Mouse (Mus musculus): ENCODE results near the gene Trim40. TPM values are rescaled to one million over a fixed set of nuclear protein-coding genes. Genes with fewer than 3 reads are reported as not detected.
A peak's percentile ranks its signal among the peaks of the same experiment; 100 is the strongest.

The Trim40 gene
- polyA plus RNA-seq, 1 experiment from 2014 or later = not detected

- no peak overlapping the region for H3K4me2 ChIP-seq
- 78% methylated on average over 5 of the region's 5 CpGs for WGBS
Measured at GRCm38 (mm10) chr17:36839001-36839400, 50.9 kb downstream of the Trim40 start.

GRCm38 (mm10) chr17:36836874-36837647, 52.9 kb downstream of the Trim40 start, which contains the start of gene Trim26:
Gene Trim26, plus strand, starts transcription at chr17:36837134.
- H3K4me2 ChIP-seq = peak within 1 kb of the TSS; percentile 62
- under 1% methylated on average over 52 of the region's 58 CpGs for WGBS
- H3K4me1 ChIP-seq (replicated peaks) = peaks cover 16% of the 10 kb centered on the region
- H3K9me3 ChIP-seq = no peaks in the 10 kb centered on the region
- 0 out of 2 replicates have a peak, but pooled peaks cover 4% of the 10 kb centered on the region for H3K27me3 ChIP-seq
- H3K36me3 ChIP-seq = 0 out of 2 replicates have a peak, but pooled peaks cover 3% of the 10 kb centered on the region
- peak; percentile 99 for ATAC-seq (ENCODE audit: insufficient number of reproducible peaks, insufficient read depth, low FRiP score, low TSS enrichment, low read depth)
- H3K9ac ChIP-seq (replicated peaks) = peak within 1 kb of the TSS; percentile 87
- peak within 1 kb of the TSS; percentile 97 for H3K27ac ChIP-seq
- H3K4me3 ChIP-seq (replicated peaks) = peak within 1 kb of the TSS; percentile 67

More at GRCm38 (mm10) chr17:36839001-36839400, 50.9 kb downstream of the Trim40 start:
- H3K9ac ChIP-seq (replicated peaks) = no peak overlapping the region
- H3K27ac ChIP-seq = no peak overlapping the region
- H3K9me3 ChIP-seq = no peaks in the 10 kb centered on the region
- ATAC-seq (ENCODE audit: insufficient number of reproducible peaks, insufficient read depth, low FRiP score, low TSS enrichment, low read depth) = no peak
- H3K4me1 ChIP-seq (replicated peaks) = peaks cover 20% of the 10 kb centered on the region
- H3K36me3 ChIP-seq = 0 out of 2 replicates have a peak, but pooled peaks cover 4% of the 10 kb centered on the region
- no peaks in the 10 kb centered on the region for H3K27me3 ChIP-seq
- no peak overlapping the region for H3K4me3 ChIP-seq (replicated peaks)

GRCm38 (mm10) chr17:36836427-36836812, 53.5 kb downstream of the Trim40 start:
- H3K4me2 ChIP-seq = peak overlapping the region; percentile 62
- H3K36me3 ChIP-seq = 0 out of 2 replicates have a peak, but pooled peaks cover 3% of the 10 kb centered on the region
- H3K9me3 ChIP-seq = no peaks in the 10 kb centered on the region
- peaks cover 16% of the 10 kb centered on the region for H3K4me1 ChIP-seq (replicated peaks)
- WGBS = 19% methylated on average over 3 of the region's 3 CpGs
- H3K9ac ChIP-seq (replicated peaks) = peak overlapping the region; percentile 87
- H3K4me3 ChIP-seq (replicated peaks) = peak overlapping the region; percentile 67
- 0 out of 2 replicates have a peak, but pooled peaks cover 4% of the 10 kb centered on the region for H3K27me3 ChIP-seq
- ATAC-seq (ENCODE audit: insufficient number of reproducible peaks, insufficient read depth, low FRiP score, low TSS enrichment, low read depth) = peak; percentile 23; the same call in 1 of the 2 replicates
- peak overlapping the region; percentile 97 for H3K27ac ChIP-seq

DNA sequence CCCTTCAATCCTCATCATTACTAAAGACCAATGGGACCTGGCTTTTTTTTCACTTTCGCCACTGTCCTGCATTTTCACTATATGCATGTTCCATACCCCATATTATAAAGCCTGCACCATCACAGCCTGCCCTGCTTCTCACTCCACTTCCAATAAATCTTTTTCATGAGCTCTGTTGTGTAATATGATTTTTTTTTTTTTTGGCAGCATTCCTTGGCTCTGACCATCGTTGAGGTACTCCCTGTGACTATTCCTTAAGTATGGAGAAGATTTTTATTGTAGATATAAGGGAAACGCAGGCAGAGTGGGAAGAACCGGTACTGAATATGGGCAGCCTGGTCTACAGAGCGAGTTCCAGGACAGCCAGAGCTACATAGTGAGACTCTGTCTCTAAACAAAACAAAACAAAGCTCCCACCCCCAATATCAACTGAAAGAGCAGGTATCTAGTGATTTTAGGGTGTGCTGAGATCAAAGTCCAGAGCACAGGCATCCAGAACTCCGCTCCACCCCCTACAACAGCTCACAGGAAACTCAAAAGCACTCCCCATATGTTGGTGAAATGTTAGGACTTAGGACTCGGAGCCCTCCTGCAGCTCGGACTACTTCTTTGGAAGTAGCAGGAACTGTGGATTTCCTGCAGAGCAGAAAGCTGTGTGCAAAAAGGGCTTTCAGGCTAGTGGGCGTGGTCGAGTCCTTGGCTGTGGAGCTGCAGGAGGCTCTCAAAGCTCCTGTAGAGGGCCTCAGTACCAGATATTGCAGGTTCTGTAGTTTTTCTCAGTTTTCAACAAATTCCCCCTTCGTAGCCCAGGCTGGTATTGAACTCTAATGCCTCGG, 54.1 kb downstream of the Trim40 start:
- no peak for ATAC-seq (ENCODE audit: insufficient number of reproducible peaks, insufficient read depth, low FRiP score, low TSS enrichment, low read depth)
- 31% methylated on average over 12 of the region's 12 CpGs for WGBS
- Histone ChIP-seq H3K27ac (peak overlapping the region; percentile 97), H3K4me2 (peak overlapping the region; percentile 62), H3K4me3 (replicated peaks) (peak overlapping the region; percentile 67; the same call in 1 of the 2 replicates), H3K36me3 (0 out of 2 replicates have a peak, but pooled peaks cover 3% of the 10 kb centered on the region), H3K4me1 (replicated peaks) (peaks cover 16% of the 10 kb centered on the region), H3K27me3 (0 out of 2 replicates have a peak, but pooled peaks cover 4% of the 10 kb centered on the region), H3K9me3 (no peaks in the 10 kb centered on the region), H3K9ac (replicated peaks) (no peak overlapping the region)

GRCm38 (mm10) chr17:36832694-36833093, 57.2 kb downstream of the Trim40 start:
- peaks cover 8% of the 10 kb centered on the region for H3K4me1 ChIP-seq (replicated peaks)
- ATAC-seq (ENCODE audit: insufficient number of reproducible peaks, insufficient read depth, low FRiP score, low TSS enrichment, low read depth) = no peak

More at GRCm38 (mm10) chr17:36832694-36833093, 57.2 kb downstream of the Trim40 start:
- Histone ChIP-seq H3K9me3 (no peaks in the 10 kb centered on the region), H3K9ac (replicated peaks) (no peak overlapping the region), H3K4me2 (no peak overlapping the region), H3K27ac (no peak overlapping the region), H3K4me3 (replicated peaks) (no peak overlapping the region), H3K36me3 (no peaks in the 10 kb centered on the region), H3K27me3 (peaks cover 9% of the 10 kb centered on the region; the same call in 1 of the 2 replicates)
- WGBS = 57% methylated on average over 4 of the region's 4 CpGs

Other genes with a start within 250 kb of the Trim40 start
- not detected in 2 replicates for gene H2-M9, start 247.5 kb downstream of the Trim40 start, polyA plus RNA-seq (2016; fragmentation: Nextera tagmentation; extraction: Ambion mirVana)
- gene H2-M1, start 217.9 kb downstream of the Trim40 start, polyA plus RNA-seq (2016; fragmentation: Nextera tagmentation; extraction: Ambion mirVana) = not detected in 2 replicates
- not detected in 2 replicates for gene H2-M10.5, start 117.2 kb downstream of the Trim40 start, polyA plus RNA-seq (2016; fragmentation: Nextera tagmentation; extraction: Ambion mirVana)
- not detected in 2 replicates for gene H2-M10.6, start 78.0 kb downstream of the Trim40 start, polyA plus RNA-seq (2016; fragmentation: Nextera tagmentation; extraction: Ambion mirVana)
- gene Trim26, start 53.0 kb downstream of the Trim40 start, polyA plus RNA-seq (2016; fragmentation: Nextera tagmentation; extraction: Ambion mirVana) = 49.5 and 57.3 TPM in 2 replicates
- 0.15 and 0.41 TPM in 2 replicates for gene Trim15, start 22.9 kb downstream of the Trim40 start, polyA plus RNA-seq (2016; fragmentation: Nextera tagmentation; extraction: Ambion mirVana)
- gene Trim10, start 20.5 kb downstream of the Trim40 start, polyA plus RNA-seq (2016; fragmentation: Nextera tagmentation; extraction: Ambion mirVana) = 5.8 and 6.7 TPM in 2 replicates
- not detected in 2 replicates for gene Trim31, start 8.0 kb upstream of the Trim40 start, polyA plus RNA-seq (2016; fragmentation: Nextera tagmentation; extraction: Ambion mirVana)
- gene Rnf39, start 52.8 kb upstream of the Trim40 start, polyA plus RNA-seq (2016; fragmentation: Nextera tagmentation; extraction: Ambion mirVana) = 0.73 and 1.3 TPM in 2 replicates
- 109 and 116 TPM in 2 replicates for gene Ppp1r11, start 61.6 kb upstream of the Trim40 start, polyA plus RNA-seq (2016; fragmentation: Nextera tagmentation; extraction: Ambion mirVana)
- gene Znrd1, start 68.4 kb upstream of the Trim40 start, polyA plus RNA-seq (2016; fragmentation: Nextera tagmentation; extraction: Ambion mirVana) = 114 and 115 TPM in 2 replicates
- gene Znrd1as, start 68.5 kb upstream of the Trim40 start, polyA plus RNA-seq (2016; fragmentation: Nextera tagmentation; extraction: Ambion mirVana) = 7.0 and 7.4 TPM in 2 replicates
- not detected in 2 replicates for gene 2410137M14Rik, start 91.1 kb upstream of the Trim40 start, polyA plus RNA-seq (2016; fragmentation: Nextera tagmentation; extraction: Ambion mirVana)
- gene H2-M5, start 99.4 kb upstream of the Trim40 start, polyA plus RNA-seq (2016; fragmentation: Nextera tagmentation; extraction: Ambion mirVana) = 1.4 and 1.9 TPM in 2 replicates
- 124 and 130 TPM in 2 replicates for gene Zfp57, start 111.0 kb upstream of the Trim40 start, polyA plus RNA-seq (2016; fragmentation: Nextera tagmentation; extraction: Ambion mirVana)
- 0.24 TPM in 1 of 2 replicates, not detected in the other for gene Mog, start 133.3 kb upstream of the Trim40 start, polyA plus RNA-seq (2016; fragmentation: Nextera tagmentation; extraction: Ambion mirVana)
- 18.0 and 18.1 TPM in 2 replicates for gene Gabbr1, start 155.8 kb upstream of the Trim40 start, polyA plus RNA-seq (2016; fragmentation: Nextera tagmentation; extraction: Ambion mirVana)
- 0.08 TPM in 1 of 2 replicates, not detected in the other for gene Olfr90, start 198.4 kb upstream of the Trim40 start, polyA plus RNA-seq (2016; fragmentation: Nextera tagmentation; extraction: Ambion mirVana)
- not detected in 2 replicates for gene Olfr91, start 208.2 kb upstream of the Trim40 start, polyA plus RNA-seq (2016; fragmentation: Nextera tagmentation; extraction: Ambion mirVana)
- not detected in 2 replicates for gene Olfr92, start 230.0 kb upstream of the Trim40 start, polyA plus RNA-seq (2016; fragmentation: Nextera tagmentation; extraction: Ambion mirVana)